Mouse (Mus musculus): ENCODE measurements around the gene Ncapd2. TPM values are rescaled to one million over a fixed set of nuclear protein-coding genes. Genes with fewer than 3 reads are reported as not detected.
A peak's percentile ranks its signal among the peaks of the same experiment; 100 is the strongest.

The Ncapd2 gene
- polyA plus RNA-seq, 1 experiment from 2014 or later, result 153 TPM

GRCm38 (mm10) chr6:125215148-125215954 is 23.9 kb upstream of the Ncapd2 start, which contains the start of gene Vamp1:
Vamp1 (plus strand) TSS chr6:125215551.
- DNase-seq (ENCODE audit: low spot score), result peak; percentile 93

- no peak for DNase-seq (ENCODE audit: low spot score)
Measured at GRCm38 (mm10) chr6:125213715-125214114, 22.2 kb upstream of the Ncapd2 start.

GRCm38 (mm10) chr6:125213129-125213528 is 21.6 kb upstream of the Ncapd2 start:
- no peak for DNase-seq (ENCODE audit: low spot score)

GRCm38 (mm10) chr6:125212621-125213020 is 21.1 kb upstream of the Ncapd2 start:
- no peak for DNase-seq (ENCODE audit: low spot score)

GRCm38 (mm10) chr6:125210436-125210835 is 18.9 kb upstream of the Ncapd2 start:
- peak; percentile 20 for DNase-seq (ENCODE audit: low spot score)

GRCm38 (mm10) chr6:125197166-125197565 is 5.7 kb upstream of the Ncapd2 start:
- no peak for DNase-seq (ENCODE audit: low spot score)

GRCm38 (mm10) chr6:125196301-125196700 is 4.8 kb upstream of the Ncapd2 start:
- no peak for DNase-seq (ENCODE audit: low spot score)

GRCm38 (mm10) chr6:125195541-125196075 is 4.1 kb upstream of the Ncapd2 start:
- DNase-seq (ENCODE audit: low spot score), result no peak

- no peak for DNase-seq (ENCODE audit: low spot score)
Measured at GRCm38 (mm10) chr6:125193390-125193789, 1.9 kb upstream of the Ncapd2 start.

- DNase-seq (ENCODE audit: low spot score), result no peak
Measured at GRCm38 (mm10) chr6:125192841-125193240, 1.3 kb upstream of the Ncapd2 start.

GRCm38 (mm10) chr6:125192016-125192714 is 664 bp upstream of the Ncapd2 start:
- DNase-seq (ENCODE audit: low spot score), result peak; percentile 90

- no peak for DNase-seq (ENCODE audit: low spot score)
Measured at GRCm38 (mm10) chr6:125190816-125191215, 685 bp downstream of the Ncapd2 start.

GRCm38 (mm10) chr6:125186203-125186602 is 5.3 kb downstream of the Ncapd2 start:
- DNase-seq (ENCODE audit: low spot score), result no peak

GRCm38 (mm10) chr6:125182133-125182532 is 9.4 kb downstream of the Ncapd2 start:
- DNase-seq (ENCODE audit: low spot score), result no peak

- DNase-seq (ENCODE audit: low spot score), result no peak
Measured at GRCm38 (mm10) chr6:125179601-125180000, 11.9 kb downstream of the Ncapd2 start.

- DNase-seq (ENCODE audit: low spot score), result no peak
Measured at GRCm38 (mm10) chr6:125175469-125175868, 16.0 kb downstream of the Ncapd2 start.

GRCm38 (mm10) chr6:125173256-125173655 is 18.2 kb downstream of the Ncapd2 start:
- DNase-seq (ENCODE audit: low spot score), result no peak

GRCm38 (mm10) chr6:125172474-125172873 is 19.0 kb downstream of the Ncapd2 start:
- DNase-seq (ENCODE audit: low spot score), result no peak

GRCm38 (mm10) chr6:125170194-125170593 is 21.3 kb downstream of the Ncapd2 start:
- no peak for DNase-seq (ENCODE audit: low spot score)

- no peak for DNase-seq (ENCODE audit: low spot score)
Measured at GRCm38 (mm10) chr6:125168086-125168485, 23.4 kb downstream of the Ncapd2 start.

- no peak for DNase-seq (ENCODE audit: low spot score)
Measured at GRCm38 (mm10) chr6:125166861-125167650, 24.4 kb downstream of the Ncapd2 start.
